Mouse (Mus musculus) embryonic facial prominence, embryonic 12.5 days (tissue): ENCODE data around the gene Atl3. TPM values are rescaled to one million over a fixed set of nuclear protein-coding genes. Genes with fewer than 3 reads are reported as not detected.
A peak's percentile ranks its signal among the peaks of the same experiment; 100 is the strongest.

Source experiments
- ATAC-seq: fragments of 200-750 bp; cut with Nextera tagmentation; 2 replicates; pipeline ENCODE4 v1.8.0; 2017; ENCODE audit not compliant: insufficient number of reproducible peaks, insufficient read depth, low FRiP score, low TSS enrichment
- H3K27ac ChIP-seq: fragments of 300-500 bp; sonication (generic); 2 replicates; pipeline ENCODE4 v1.5.1; 2016; ENCODE audit warnings: mild to moderate bottlenecking
- H3K27me3 ChIP-seq: fragments of 300-500 bp; sonication (generic); 2 replicates; pipeline ENCODE4 v1.6.1; 2016; ENCODE audit warnings: mild to moderate bottlenecking, moderate library complexity
- H3K36me3 ChIP-seq: fragments of 300-500 bp; sonication (generic); 2 replicates; pipeline ENCODE4 v1.6.1; 2016; ENCODE audit warnings: mild to moderate bottlenecking
- H3K4me1 ChIP-seq: fragments of 300-500 bp; sonication (generic); 2 replicates; pipeline ENCODE4 v1.6.1; 2016
- H3K4me2 ChIP-seq: fragments of 300-500 bp; sonication (generic); replicated peaks from 2 replicates; pipeline ENCODE4 v1.6.1; 2016; ENCODE audit warnings: mild to moderate bottlenecking, moderate library complexity
- H3K4me3 ChIP-seq: fragments of 300-500 bp; sonication (generic); 2 replicates; pipeline ENCODE4 v1.5.1; 2016; ENCODE audit warnings: mild to moderate bottlenecking
- H3K9ac ChIP-seq: fragments of 300-500 bp; sonication (generic); 2 replicates; pipeline ENCODE4 v1.6.1; 2016; ENCODE audit warnings: mild to moderate bottlenecking, moderate library complexity
- H3K9me3 ChIP-seq: fragments of 300-500 bp; sonication (generic); 2 replicates; pipeline ENCODE4 v1.6.1; 2016; ENCODE audit warnings: mild to moderate bottlenecking, moderate library complexity
- WGBS: fragments of 180-500 bp; shearing (Covaris S2); methylation state at CpG from one replicate; pipeline ENCODE4 v1.1.7; 2016; 5-methylcytosine and 5-hydroxymethylcytosine counted together
- polyA plus RNA-seq: library from polyadenylated mRNA; unstranded; fragments of >200 nt; fragmentation: Nextera tagmentation; extraction: Ambion mirVana; gene quantifications from 2 replicates; pipeline ENCODE4 v1.2.1, GENCODE M21; 2016

Gene Atl3
- polyA plus RNA-seq, result 12.0 and 12.9 TPM in 2 replicates

DNA sequence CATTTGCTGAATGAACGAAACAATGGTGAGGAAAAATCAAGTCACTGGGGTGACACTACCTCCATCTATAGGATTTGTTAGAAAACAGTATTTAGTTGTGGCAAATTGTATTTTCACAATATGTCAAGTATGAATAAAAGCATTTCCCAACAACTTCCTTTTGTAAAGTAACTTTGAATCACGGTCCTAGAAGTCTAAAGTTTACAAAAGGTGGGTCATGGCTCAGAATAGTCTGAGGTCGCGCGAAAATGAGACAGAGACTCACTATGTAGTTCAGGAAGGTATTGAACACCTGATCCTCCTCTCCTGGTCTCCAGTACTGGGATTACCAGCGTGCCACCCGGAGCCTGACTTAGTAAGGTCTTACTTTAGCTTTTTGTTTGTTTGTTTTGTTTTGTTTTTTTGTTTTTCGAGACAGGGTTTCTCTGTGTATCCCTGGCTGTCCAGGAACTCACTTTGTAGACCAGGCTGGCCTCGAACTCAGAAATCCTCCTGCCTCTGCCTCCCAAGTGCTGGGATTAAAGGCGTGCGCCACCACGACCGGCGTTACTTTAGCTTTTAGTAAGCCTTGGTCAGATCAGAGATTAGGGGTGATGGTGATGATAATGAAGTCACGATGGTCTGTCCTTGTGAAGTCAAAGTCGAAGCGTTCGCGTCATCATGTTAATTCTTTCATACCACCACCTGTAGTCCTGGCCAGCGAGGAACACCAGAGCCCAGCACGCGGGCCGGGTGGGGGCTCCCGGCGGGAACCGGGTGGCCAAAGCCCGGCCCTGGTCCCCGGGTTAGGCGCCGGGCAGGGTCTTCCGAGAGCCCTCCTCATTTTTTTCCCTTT, at the start of gene Atl3:
TSS of gene Atl3 (plus strand) at position 689 of the 835 bp plus-strand sequence.
- H3K27ac ChIP-seq, result peak within 1 kb of the TSS; percentile 98
- no peaks in the 10 kb centered on the region for H3K36me3 ChIP-seq
- ATAC-seq, result no peak
- 0 out of 2 replicates have a peak, but pooled peaks cover 3% of the 10 kb centered on the region for H3K4me1 ChIP-seq
- H3K27me3 ChIP-seq, result no peaks in the 10 kb centered on the region
- peak within 1 kb of the TSS; percentile 82 for H3K9ac ChIP-seq
- H3K4me2 ChIP-seq, result peak within 1 kb of the TSS; percentile 65
- peak within 1 kb of the TSS; percentile 68 for H3K4me3 ChIP-seq
- 31% methylated on average over 31 of the region's 31 CpGs for WGBS
- H3K9me3 ChIP-seq, result no peaks in the 10 kb centered on the region

DNA sequence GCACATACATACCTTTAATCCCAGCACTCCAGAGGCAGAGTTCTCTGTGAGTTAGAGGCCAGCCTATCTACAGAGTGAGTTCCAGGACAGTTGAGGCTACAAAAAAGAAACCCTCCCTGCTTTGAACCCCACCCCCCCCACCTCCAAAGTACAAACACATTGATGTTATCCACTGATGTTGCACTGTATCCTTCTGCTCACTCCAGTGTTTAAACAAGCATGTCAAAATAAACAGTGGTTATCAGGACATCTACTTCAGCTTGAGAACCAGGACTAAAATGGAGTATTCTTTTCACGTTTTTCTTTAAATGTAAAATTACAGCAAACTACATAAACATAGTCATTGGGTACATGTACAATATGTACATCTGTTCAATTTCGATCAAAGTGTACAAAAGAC, 48.7 kb upstream of the Atl3 start:
- Histone ChIP-seq H3K27me3 (no peaks in the 10 kb centered on the region), H3K36me3 (no peaks in the 10 kb centered on the region; the same call in none of the 2 replicates), H3K4me1 (no peaks in the 10 kb centered on the region), H3K9me3 (no peaks in the 10 kb centered on the region), H3K4me3 (no peak overlapping the region), H3K4me2 (no peak overlapping the region), H3K9ac (no peak overlapping the region), H3K27ac (no peak overlapping the region)
- WGBS, result 92% methylated on average over 2 of the region's 2 CpGs
- no peak for ATAC-seq

- no peak overlapping the region for H3K4me2 ChIP-seq
- H3K4me1 ChIP-seq, result no peaks in the 10 kb centered on the region
- WGBS, result 82% methylated on average over 1 of the region's 1 CpGs
- no peak overlapping the region for H3K27ac ChIP-seq
- H3K27me3 ChIP-seq, result no peaks in the 10 kb centered on the region
- ATAC-seq, result no peak
- no peak overlapping the region for H3K9ac ChIP-seq
- no peak overlapping the region for H3K4me3 ChIP-seq
- no peaks in the 10 kb centered on the region for H3K9me3 ChIP-seq
- H3K36me3 ChIP-seq, result no peaks in the 10 kb centered on the region; the same call in none of the 2 replicates
Observed at GRCm38 (mm10) chr19:7445596-7445995, 48.2 kb upstream of the Atl3 start.

- Histone ChIP-seq H3K9ac (no peak overlapping the region), H3K4me3 (no peak overlapping the region), H3K4me1 (no peaks in the 10 kb centered on the region), H3K9me3 (no peaks in the 10 kb centered on the region), H3K36me3 (0 out of 2 replicates have a peak, but pooled peaks cover 2% of the 10 kb centered on the region), H3K27me3 (no peaks in the 10 kb centered on the region), H3K27ac (no peak overlapping the region), H3K4me2 (no peak overlapping the region)
- 81% methylated on average over 2 of the region's 2 CpGs for WGBS
- ATAC-seq, result no peak
Observed at GRCm38 (mm10) chr19:7456803-7457202, 37.0 kb upstream of the Atl3 start.

GRCm38 (mm10) chr19:7458901-7459300, 34.9 kb upstream of the Atl3 start:
- Histone ChIP-seq H3K4me2 (no peak overlapping the region), H3K4me1 (no peaks in the 10 kb centered on the region), H3K27ac (no peak overlapping the region), H3K27me3 (no peaks in the 10 kb centered on the region), H3K4me3 (no peak overlapping the region), H3K36me3 (0 out of 2 replicates have a peak, but pooled peaks cover 2% of the 10 kb centered on the region), H3K9ac (no peak overlapping the region), H3K9me3 (no peaks in the 10 kb centered on the region)
- ATAC-seq, result no peak

GRCm38 (mm10) chr19:7459370-7459769, 34.5 kb upstream of the Atl3 start:
- no peak overlapping the region for H3K4me2 ChIP-seq
- H3K36me3 ChIP-seq, result 0 out of 2 replicates have a peak, but pooled peaks cover 2% of the 10 kb centered on the region
- H3K27me3 ChIP-seq, result no peaks in the 10 kb centered on the region
- no peaks in the 10 kb centered on the region for H3K9me3 ChIP-seq
- H3K4me3 ChIP-seq, result no peak overlapping the region
- no peak for ATAC-seq
- WGBS, result 91% methylated on average over 2 of the region's 2 CpGs
- H3K4me1 ChIP-seq, result no peaks in the 10 kb centered on the region
- H3K27ac ChIP-seq, result no peak overlapping the region
- H3K9ac ChIP-seq, result no peak overlapping the region

DNA sequence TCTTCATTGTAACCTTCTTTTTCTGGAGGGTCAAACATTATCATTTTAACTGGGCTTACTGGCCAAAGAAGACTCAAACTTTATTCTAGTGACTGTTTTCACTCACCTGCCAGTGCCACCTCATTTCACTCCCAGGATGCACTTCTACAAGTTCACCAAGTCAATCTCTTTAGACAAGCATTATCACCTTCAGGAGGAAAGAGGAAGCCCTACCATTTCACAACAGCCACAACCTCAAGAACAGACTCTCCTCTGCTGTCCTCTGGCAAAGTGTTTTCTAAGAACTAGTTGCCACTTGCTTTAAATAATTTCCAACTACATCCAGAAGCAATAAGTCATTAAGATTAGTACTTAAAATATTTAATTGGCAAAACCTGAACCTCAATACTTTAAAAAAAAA, 25.9 kb upstream of the Atl3 start:
- Histone ChIP-seq H3K9me3 (no peaks in the 10 kb centered on the region), H3K27me3 (no peaks in the 10 kb centered on the region), H3K4me1 (0 out of 2 replicates have a peak, but pooled peaks cover 3% of the 10 kb centered on the region), H3K9ac (no peak overlapping the region), H3K27ac (no peak overlapping the region), H3K4me3 (no peak overlapping the region), H3K4me2 (no peak overlapping the region), H3K36me3 (0 out of 2 replicates have a peak, but pooled peaks cover 13% of the 10 kb centered on the region)
- ATAC-seq, result no peak

DNA sequence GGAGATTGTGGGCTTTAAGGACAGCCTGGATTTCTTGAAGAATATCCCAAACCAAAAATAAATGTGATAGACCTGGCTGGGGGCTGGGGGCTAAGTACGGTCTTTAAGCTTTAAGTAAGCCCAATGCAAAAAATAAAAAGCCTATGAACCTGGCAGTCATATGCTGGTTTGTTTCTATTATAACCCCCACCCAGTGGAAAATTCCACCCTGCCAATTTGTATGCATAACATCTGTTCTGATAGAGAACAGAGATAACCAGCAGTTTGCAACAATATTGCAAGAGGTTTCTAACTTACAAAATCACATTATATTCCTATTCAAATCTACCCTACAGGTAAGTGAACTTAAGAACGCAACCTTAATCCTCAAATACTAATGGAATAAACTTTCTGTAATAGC, 23.2 kb upstream of the Atl3 start:
- no peak for ATAC-seq

DNA sequence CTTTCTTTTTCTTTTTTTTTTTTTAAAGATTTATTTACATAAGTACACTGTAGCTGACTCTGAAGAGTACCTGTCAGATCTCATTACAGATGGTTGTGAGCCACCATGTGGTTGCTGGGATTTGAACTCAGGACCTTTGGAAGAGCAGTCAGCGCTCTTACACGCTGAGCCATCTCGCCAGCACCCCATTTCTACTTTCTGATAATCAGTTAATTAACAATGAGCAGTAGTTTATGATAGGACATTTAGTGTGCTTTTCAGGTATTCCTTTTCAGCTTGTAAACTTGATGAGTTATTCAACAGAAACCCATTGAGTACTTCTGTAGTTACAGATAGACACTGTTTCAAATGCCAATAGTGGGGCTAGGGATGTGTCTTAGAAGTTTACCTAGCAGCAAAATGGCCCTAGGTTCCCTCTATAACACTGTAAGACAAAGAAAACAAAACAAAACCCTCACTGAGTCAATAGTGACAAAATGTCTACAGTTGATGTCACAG, 14.0 kb upstream of the Atl3 start:
- Histone ChIP-seq H3K36me3 (no peaks in the 10 kb centered on the region), H3K27ac (no peak overlapping the region), H3K4me3 (no peak overlapping the region), H3K4me1 (peaks cover 9% of the 10 kb centered on the region), H3K27me3 (no peaks in the 10 kb centered on the region), H3K4me2 (no peak overlapping the region), H3K9me3 (no peaks in the 10 kb centered on the region), H3K9ac (no peak overlapping the region)
- over 99% methylated on average over 3 of the region's 3 CpGs for WGBS
- no peak for ATAC-seq

More for the DNA sequence above, 23.2 kb upstream of the Atl3 start:
- Histone ChIP-seq H3K27me3 (no peaks in the 10 kb centered on the region), H3K4me2 (no peak overlapping the region), H3K27ac (no peak overlapping the region), H3K4me3 (no peak overlapping the region), H3K36me3 (0 out of 2 replicates have a peak, but pooled peaks cover 16% of the 10 kb centered on the region), H3K9me3 (no peaks in the 10 kb centered on the region), H3K9ac (no peak overlapping the region), H3K4me1 (0 out of 2 replicates have a peak, but pooled peaks cover 3% of the 10 kb centered on the region)
- 79% methylated on average over 2 of the region's 2 CpGs for WGBS

- Histone ChIP-seq H3K4me1 (peaks cover 9% of the 10 kb centered on the region), H3K36me3 (no peaks in the 10 kb centered on the region), H3K9ac (peak overlapping the region; percentile 98), H3K4me2 (peak overlapping the region; percentile 69), H3K27me3 (no peaks in the 10 kb centered on the region), H3K27ac (peak overlapping the region; percentile 77), H3K4me3 (peak overlapping the region; percentile 98), H3K9me3 (no peaks in the 10 kb centered on the region)
- no peak for ATAC-seq
- 5% methylated on average over 12 of the region's 12 CpGs for WGBS
Observed at GRCm38 (mm10) chr19:7481541-7482265, 12.1 kb upstream of the Atl3 start.

- Histone ChIP-seq H3K27me3 (no peaks in the 10 kb centered on the region), H3K4me3 (peak overlapping the region; percentile 98), H3K27ac (peak overlapping the region; percentile 99), H3K9me3 (no peaks in the 10 kb centered on the region), H3K9ac (peak overlapping the region; percentile 98), H3K4me2 (peak overlapping the region; percentile 69), H3K36me3 (no peaks in the 10 kb centered on the region), H3K4me1 (peaks cover 9% of the 10 kb centered on the region)
- ATAC-seq, result no peak
- under 1% methylated on average over 7 of the region's 7 CpGs for WGBS
Observed at GRCm38 (mm10) chr19:7482266-7482598, 11.6 kb upstream of the Atl3 start.
